Mouse (Mus musculus): ENCODE results near the gene Rnf167.

Rnf167 gene

DNA sequence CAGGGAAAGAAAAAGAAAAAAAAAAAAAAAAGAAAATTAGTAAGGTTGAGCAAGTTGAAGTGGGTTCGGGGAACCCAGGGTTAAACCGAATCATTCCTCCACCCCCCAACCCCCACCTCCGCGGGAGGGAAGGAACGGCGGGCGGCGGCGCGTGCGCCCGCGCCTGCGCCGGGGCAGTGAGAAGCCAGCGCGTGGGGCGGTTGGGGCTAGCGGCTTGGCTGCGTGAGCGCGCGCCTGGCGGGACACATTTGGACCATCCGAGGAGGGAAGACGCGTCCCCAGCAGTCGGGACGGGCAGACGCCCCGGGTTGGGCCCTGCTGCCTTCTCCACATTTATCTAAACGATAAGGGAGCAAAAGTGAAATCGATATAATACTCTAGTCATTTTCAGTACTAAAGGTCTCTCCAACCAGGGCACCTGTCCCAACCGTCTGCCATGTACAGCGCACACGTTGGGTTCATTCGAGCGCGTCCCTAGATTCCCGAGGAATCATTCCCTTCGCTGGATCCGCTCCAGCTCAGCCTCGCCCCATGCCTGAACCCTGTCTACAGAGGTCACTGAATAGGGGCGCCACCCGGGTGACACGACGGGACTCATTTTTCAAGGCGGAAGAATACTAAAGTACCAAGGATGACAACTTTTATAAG, 8.0 kb downstream of the Rnf167 start:
- no peak for DNase-seq (ENCODE audit: low read depth)

DNA sequence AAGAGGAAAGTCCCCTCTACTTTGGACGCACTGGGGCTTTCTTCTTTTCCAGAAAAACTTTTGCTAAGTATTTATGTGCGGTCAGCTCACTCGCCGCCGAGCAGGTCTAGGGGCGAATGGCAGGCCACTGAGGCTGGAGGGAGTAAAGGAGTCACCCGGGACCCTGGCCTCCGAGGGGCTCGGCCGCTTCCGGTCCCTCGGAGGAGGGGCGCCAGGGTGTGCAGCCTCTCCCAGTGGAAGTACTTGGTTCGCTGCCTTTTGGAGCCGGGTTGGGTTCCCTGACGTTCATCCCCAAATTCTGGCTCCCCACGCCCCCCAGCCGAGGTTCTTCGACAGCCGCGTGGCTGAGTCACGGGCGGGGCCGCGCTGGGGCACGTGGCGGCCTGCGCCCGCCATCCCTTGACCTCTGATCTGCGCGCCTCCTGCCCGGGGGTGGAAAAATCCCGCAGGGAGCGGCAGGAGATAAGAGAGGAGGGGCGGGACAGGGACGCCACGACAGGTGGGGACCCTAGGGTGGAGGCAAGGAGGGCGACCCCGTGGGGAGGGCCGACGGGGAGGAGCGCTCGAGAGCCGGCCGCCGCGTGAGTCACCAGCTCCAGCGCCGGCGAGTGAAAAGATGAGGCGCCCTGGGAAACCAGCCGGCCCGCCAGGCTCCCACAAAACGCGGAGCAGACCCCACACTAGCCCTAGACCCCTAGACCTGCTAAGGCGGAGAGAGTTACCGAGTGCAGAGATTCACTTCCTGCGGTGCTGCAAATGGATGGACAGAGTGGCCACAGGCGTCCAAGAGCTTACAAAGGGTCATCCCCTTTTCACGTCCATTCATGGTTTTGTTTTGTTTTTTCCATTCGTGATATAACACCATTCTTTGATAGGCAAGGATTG, 8.8 kb downstream of the Rnf167 start:
- DNase-seq (ENCODE audit: low read depth), result no peak

DNA sequence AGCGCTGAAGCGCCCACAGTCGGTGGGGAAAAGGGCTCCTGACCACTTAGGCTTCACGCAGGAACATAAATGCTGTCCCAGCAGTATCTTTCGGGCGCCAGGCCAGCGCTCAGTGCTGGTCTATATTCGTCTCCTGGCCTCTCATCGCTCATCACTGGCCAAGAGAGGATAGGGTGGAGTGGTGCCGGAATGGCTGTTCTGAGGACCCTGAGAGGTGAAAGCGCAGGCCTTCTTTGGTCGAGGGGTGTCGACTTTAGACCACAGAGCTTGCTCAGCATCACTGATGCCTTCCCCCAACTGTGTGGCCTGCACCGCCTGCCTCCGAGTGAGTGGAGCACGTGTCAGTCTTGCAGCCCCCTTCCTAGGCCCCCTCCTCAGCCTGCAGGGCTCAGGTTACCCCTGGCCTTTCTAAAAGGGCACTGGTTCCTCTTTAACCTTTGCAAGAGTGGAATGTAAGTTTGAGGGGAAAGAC, 9.5 kb downstream of the Rnf167 start:
- DNase-seq (ENCODE audit: low read depth), result no peak

DNA sequence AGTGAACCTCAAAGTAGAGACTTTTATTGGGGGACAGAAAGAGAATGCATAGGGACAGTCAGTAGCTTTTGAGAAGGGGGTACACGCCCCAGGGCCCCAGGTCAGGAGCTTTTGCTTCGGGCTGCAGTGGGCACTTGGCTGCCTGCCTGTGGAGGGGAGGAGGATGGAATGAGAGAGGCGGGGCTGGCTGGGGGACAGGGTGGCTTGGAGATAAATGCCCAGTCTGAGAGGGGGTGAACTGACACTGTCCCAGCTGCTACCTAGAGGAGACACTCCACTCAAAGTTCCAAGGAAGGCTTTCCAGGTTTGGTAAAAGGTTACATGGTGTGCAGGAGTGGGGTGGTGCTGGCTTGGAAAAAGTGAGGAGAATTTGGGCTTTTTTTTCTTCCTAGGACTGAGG, 9.9 kb downstream of the Rnf167 start, which contains the start of gene Eno3:
TSS of gene Eno3 (plus strand) at position 239 of the 400 bp plus-strand sequence.
- no peak for DNase-seq (ENCODE audit: low read depth)

DNA sequence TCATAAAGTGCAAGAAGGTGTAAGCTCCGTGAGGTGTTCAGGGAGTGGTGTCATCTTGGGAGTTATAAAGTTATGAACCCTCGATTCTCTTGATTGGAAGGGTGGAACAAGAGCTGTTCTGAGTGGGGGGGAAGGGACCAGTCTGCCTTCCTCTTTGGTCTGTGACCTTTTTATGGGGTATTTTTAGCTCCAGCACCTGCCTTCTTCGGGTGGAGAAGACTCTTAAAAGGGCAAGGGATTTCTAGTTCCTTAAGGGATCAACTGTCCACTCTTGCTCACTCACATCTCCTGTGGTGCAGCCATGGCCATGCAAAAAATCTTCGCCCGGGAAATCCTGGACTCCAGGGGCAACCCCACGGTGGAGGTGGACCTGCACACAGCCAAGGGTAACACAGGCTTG, 10.5 kb downstream of the Rnf167 start:
- DNase-seq (ENCODE audit: low read depth), result no peak

DNA sequence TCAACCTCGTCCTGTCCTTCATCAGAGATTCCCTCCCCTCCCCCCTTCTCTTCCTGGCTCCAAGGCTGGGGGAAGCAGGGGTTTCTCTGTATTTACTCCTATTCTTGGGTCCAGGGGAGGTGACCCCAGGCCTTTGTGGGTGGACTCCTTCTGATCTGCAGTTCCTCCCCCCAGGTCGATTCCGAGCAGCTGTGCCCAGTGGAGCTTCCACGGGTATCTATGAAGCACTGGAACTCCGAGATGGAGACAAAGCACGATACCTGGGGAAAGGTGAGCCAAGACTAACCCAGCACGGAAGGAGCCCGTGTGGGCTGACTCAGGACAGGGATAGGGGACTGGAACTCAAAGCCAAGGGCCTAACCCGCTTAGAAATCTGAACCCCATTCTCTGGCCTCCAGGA, 11.0 kb downstream of the Rnf167 start:
- DNase-seq (ENCODE audit: low read depth), result no peak

GRCm38 (mm10) chr11:70658521-70658920, 11.5 kb downstream of the Rnf167 start:
- no peak for DNase-seq (ENCODE audit: low read depth)

- DNase-seq (ENCODE audit: low read depth), result no peak
Observed at GRCm38 (mm10) chr11:70658942-70659341, 11.9 kb downstream of the Rnf167 start.

- DNase-seq (ENCODE audit: low read depth), result no peak
Observed at GRCm38 (mm10) chr11:70660571-70660970, 13.5 kb downstream of the Rnf167 start.

DNA sequence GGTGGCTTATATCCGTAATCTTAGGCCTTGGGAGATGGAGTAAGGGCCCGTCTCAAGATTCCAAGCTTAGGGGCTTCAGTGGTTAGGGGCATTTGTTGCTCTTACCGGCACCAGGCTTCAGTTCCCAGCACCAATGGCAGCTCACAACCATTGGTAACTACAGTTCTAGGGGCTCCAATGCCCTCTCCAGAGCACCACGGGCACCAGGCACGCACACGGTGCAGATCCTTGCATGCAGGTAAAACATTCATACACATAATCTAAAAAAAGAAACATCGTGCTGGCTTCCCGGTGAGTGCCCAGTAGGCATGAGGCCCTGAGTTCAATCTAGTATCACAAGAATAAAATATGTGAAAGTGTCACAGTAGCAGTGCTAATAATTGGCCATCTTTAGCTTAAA, 16.1 kb downstream of the Rnf167 start:
- DNase-seq (ENCODE audit: low read depth), result no peak

DNA sequence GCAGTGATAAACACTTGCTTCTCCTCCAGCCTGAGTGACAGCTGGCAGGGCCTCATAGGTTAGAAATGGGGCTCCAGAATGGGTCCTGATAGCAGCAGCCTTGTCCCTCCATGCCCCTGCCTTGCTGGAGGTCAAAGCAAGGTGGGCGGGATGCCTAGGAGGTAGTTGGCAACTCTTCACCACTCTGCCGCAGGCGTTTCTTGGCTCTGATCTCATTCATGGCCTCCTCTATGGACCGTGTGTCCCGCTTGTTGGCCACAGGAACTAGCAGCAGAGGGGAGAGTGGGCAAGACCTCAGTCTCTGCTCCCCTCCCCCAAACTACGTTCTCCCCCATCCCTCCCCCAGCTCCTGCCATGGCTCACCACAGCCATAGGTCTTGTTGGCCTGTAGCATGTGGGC, 16.9 kb downstream of the Rnf167 start:
- no peak for DNase-seq (ENCODE audit: low read depth)

- DNase-seq (ENCODE audit: low read depth), result no peak
Observed at GRCm38 (mm10) chr11:70664741-70665140, 17.7 kb downstream of the Rnf167 start.

- no peak for DNase-seq (ENCODE audit: low read depth)
Observed at GRCm38 (mm10) chr11:70666687-70667086, 19.7 kb downstream of the Rnf167 start.

DNA sequence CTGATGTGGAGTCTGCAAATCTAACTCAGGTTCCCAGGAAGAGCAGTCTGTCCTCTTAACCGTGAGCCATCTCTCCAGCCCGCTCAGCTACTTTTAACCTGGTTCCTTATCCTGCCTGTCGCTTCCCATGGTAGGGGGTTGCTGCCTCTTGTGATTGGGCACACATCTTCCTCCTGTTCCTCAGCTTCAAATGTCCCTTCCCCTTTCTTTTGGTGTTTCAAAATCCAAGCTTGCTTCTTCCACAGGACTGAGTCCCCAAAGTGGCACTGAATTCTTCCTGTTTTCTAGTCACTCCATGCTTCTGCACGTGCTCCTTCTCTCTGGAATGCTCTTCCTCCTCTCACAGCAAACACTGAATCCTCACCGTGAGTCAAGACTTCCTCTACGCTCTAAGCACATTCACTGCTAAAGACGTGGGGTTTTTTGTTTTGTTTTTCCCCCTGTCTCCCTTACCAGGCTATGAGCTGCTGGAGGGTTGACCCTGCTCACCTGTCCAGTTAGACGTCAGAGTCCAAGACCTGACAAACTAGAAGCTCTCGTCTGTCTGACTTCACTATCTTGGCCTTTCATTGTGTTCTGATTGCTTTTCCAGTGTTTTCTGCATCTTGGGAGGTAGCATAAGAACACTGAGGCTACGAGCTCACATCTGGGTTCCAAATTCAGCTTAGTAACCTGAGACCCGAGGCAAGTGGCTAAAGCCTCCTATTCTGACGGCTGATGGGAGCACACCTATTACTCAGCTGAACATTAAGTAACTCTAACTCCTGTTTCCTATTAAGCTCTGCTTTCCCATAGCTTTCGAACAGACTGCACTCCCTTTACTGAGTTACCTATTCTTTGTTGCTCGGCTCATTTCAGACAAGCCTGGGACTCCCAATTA, 20.5 kb downstream of the Rnf167 start:
- DNase-seq (ENCODE audit: low read depth), result no peak

DNA sequence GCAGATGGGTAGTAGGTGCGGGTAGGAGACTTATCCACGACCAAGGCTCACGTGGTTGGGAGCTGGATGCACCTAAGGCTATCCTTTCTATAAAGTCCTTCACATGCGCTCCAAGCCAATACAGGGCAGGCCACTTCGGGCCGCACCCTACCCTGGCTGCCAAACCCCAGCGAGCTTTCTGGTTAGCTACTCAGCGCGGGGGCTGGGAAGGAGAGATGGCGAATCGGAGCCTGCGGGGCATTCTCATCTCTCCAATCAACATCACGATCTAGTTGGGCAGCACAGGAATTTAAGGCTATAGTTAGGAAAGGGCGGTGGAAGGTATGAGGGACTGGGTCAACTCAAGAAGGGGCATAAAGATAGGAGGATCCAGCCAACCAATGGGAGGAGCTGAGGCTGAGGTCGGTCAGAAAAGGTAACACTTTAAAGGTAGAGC, 21.3 kb downstream of the Rnf167 start:
- DNase-seq (ENCODE audit: low read depth), result no peak

GRCm38 (mm10) chr11:70668771-70669505, 21.9 kb downstream of the Rnf167 start, which contains the start of gene Spag7:
Gene Spag7, minus strand, starts transcription at chr11:70669416.
- peak; percentile 100 for DNase-seq (ENCODE audit: low read depth)

DNA sequence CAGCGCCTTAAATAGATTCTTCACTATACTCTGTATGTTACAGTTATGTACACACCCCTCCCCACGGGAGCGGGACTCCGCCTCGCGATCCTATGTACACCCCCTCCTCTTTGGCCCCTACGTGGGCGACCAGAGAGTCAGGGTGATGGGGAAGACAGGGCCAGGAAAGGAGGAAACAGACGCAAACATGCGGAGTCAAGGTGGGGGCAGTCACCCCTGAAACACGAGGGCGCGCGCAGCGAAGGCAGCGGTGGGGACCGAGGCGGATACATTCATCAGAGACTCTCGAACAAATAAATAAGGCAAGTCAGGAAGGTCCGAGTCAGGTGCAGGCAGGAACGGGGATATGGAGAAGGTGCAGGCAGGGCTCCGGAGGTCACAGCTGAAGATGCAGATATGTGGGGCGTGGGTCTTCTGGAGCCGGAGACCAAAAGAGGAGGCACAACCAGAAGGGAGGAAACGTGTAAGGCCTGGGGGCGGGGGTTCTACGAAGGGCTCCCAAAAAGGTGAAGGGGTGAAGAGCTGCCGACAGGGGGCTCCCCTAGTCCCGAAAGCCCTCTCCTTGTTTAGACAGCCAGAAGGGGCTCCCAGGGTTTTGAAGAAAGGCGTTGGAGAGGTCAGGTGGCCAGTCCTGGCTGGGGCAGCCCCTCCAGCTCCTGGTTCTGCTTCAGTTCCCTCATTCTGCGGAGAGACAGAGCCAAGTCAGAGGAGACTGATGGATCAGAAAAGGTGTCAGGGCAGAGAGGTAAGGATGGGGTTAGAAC, 22.7 kb downstream of the Rnf167 start:
- DNase-seq (ENCODE audit: low read depth), result no peak

- DNase-seq (ENCODE audit: low read depth), result no peak
Observed at GRCm38 (mm10) chr11:70670483-70670882, 23.4 kb downstream of the Rnf167 start.

DNA sequence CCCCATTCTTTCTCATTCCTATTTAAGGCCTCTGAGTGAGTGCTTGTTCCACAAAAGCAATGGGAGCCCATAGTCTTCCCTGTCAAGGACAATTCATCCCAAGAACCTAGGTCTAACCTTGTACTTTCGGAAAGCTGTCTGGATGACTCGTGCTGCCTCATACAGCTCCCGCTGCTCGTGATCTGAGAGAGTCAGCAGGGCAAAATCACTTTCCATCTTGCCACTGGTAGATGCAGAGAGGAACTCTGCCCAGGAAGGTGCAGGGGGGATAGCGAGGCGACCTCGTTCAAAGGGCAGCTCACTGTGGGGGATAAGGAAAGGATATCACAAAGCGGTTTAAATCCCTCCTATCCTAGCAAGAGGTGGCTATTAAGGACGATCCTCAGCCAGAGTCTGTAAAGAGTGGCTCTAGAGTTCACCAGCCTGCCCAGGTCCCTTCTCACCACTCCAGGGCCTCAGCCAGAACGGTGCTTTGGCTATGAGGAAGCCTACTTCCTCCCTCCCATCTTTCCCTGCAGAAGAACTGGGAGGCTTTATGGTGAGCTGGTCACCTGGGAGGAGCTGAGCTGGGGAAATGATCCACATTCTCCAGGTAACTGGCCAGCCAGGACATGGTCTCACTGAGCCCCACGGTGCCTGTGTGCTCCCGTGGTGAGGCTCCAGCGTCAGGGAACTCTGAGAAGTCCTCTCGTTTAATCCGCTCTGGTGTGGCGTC, 24.5 kb downstream of the Rnf167 start:
- no peak for DNase-seq (ENCODE audit: low read depth)

- no peak for DNase-seq (ENCODE audit: low read depth)
Observed at GRCm38 (mm10) chr11:70674014-70674413, 27.0 kb downstream of the Rnf167 start.
